Mouse (Mus musculus) left cerebral cortex, adult 2 months (tissue): Measurements from ENCODE around the gene Msi2. TPM values are rescaled to one million over a fixed set of nuclear protein-coding genes. Genes with fewer than 3 reads are reported as not detected.
A peak's percentile ranks its signal among the peaks of the same experiment; 100 is the strongest.

Source experiments
- DNase-seq, 2 experiments: peaks; one replicate each; pipeline ENCODE4 v3.0.0; 2021 to 2022; ENCODE audit warnings: low spot score in 2 of 2, mixed read lengths in 1 of 2; ENCODE audit errors: extremely low spot score in 1 of 2
- H3K27ac ChIP-seq: fragments of 200-600 bp; 2 replicates; pipeline ENCODE4 v1.8.1; 2022
- H3K4me3 ChIP-seq: fragments of 200-600 bp; 2 replicates; pipeline ENCODE4 v1.8.1; 2022
- CTCF ChIP-seq: fragments of 200-600 bp; IDR thresholded peaks from 2 replicates; pipeline ENCODE4 v1.8.1; 2022; ENCODE audit warnings: antibody characterized with exemption, mild to moderate bottlenecking, moderate library complexity
- intact Hi-C: fragments of 180-260 bp; cut with DNase I; formaldehyde crosslinking; loops from one replicate; pipeline ENCODE4 v1.15.1; 2025
- total RNA-seq, 2 experiments: library from RNA; stranded (reverse); gene quantifications; 2 replicates each; pipeline ENCODE4 v1.2.3; 2021

Gene Msi2
- total RNA-seq, 2 experiments from 2014 or later: 126 to 140 TPM

DNA sequence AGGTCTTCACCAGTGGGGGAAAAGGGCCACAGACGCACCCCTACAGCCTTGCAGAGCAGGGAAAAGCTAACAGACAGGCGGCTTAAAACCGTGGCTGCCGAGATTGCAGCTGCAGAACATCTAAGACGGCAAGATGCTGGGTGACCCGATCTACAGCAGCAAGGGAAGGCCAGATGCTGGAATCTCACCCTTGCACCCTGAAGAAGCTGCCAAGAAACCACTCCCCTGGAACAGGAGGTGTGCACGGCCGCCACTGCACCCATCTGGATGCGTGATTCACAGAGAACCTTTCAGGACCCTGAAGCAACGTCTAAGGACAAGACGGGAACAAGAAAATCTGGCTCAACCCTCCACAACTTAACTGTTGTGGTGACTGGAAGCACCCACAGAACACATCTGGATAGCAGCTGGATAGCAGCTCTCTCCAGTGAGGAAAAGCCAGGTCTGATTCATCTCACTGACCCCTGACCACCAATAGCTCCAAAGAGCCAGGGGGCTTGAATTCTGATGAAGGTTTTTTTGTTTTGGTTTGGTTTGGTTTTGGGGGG, 11.0 kb downstream of the Msi2 start:
- no peak overlapping the region for H3K27ac ChIP-seq
- no peak for DNase-seq
- no peak for TF ChIP-seq CTCF
- H3K4me3 ChIP-seq: no peak overlapping the region
- intact Hi-C loops: no loop called here

DNA sequence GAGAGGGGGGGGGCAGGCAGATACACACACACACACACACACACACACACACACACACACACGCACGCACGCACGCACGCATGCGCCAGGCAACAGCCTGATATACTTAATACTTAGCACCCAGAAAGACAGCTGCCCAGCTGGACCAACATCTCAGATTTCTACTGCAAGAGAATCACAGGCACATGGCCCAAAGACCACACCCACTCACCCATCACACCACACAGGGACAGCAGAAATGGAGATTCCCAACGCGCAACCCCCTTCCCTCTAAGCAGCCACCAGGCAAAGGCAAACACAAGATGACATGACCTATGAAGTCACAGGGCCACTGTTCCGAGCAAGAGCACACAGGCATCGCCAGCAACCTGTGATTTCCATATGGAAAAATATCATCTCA, 13.6 kb downstream of the Msi2 start:
- intact Hi-C loops: no loop called here
- no peak for TF ChIP-seq CTCF
- no peak for DNase-seq
- H3K4me3 ChIP-seq: no peak overlapping the region
- H3K27ac ChIP-seq: no peak overlapping the region

DNA sequence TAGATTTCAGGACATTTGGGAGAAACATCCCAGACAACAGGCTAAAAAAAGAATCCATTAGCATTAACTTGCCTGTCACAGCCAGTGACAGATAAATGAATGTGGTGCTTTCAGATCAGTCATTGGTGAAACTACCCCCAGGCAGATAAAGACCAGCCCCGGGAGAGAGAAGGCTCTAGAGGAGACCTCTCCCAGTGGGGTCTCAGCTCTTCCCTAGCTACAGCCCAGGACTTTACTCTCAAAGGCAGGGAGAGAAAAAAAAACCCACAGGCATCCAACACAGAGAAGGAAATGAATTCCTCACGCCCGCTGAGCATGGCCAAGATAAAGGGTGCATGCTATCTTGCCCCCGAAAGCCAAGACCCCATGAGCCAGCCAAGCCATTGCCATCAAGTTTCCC, 15.1 kb downstream of the Msi2 start:
- no peak overlapping the region for H3K27ac ChIP-seq

DNA sequence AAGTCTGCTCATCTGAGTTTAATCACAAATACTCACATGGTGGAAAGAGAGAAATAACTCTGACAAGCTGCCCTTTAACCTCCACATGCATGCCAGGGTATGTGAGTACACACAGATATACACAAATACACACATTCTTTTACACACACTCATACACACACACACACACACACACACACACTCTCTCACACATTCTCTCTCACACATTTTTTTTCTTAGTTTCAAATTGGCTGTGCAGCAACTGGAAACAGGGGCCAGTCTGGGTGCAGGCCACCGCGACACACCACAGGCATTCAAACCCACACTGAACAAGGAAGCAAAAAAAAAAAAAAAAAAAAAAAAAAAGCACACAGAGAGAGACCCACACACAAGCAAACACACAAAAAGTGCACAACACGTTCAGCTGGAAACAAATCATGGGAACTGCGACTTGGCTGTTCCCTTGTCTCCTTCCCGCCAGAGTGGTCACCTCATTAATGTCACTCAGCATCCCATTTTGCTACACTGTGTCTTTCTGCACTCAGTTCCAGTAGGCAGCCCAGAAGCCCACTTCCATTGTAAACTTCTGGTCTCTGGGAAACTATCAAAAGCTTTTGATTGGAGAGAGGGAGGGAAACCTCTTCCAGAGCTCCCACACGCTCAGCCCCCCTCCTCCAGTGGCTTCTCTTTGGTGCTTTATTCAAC, 16.2 kb downstream of the Msi2 start:
- no peak for TF ChIP-seq CTCF
- no peak for DNase-seq
- no peak overlapping the region for H3K4me3 ChIP-seq
- intact Hi-C loops: no loop called here
- no peak overlapping the region for H3K27ac ChIP-seq

More for the DNA sequence above, 15.1 kb downstream of the Msi2 start:
- DNase-seq: no peak
- no peak for TF ChIP-seq CTCF
- no peak overlapping the region for H3K4me3 ChIP-seq
- intact Hi-C loops: no loop called here

DNA sequence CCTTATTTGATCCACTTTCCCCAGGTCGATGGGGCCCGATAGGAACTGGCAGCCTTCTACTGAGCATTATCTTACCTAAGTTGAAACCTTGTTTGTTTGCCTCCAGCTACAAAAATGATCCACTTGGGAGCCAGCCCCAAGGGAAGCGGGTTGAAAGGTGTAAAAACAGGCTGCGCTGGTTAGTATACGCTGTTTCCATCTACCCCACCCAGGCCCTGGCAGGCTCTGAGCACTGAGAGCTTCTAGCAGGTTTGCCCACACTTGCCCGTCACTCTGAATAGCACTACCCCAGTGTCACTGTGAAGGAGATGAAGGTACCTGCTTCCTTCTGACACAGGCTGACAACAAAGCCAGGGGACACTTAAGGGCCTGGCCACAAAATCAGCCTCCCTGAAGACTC, 17.3 kb downstream of the Msi2 start:
- intact Hi-C loops: no loop called here
- no peak for TF ChIP-seq CTCF
- Histone ChIP-seq H3K4me3 (no peak overlapping the region), H3K27ac (no peak overlapping the region)
- DNase-seq: no peak

DNA sequence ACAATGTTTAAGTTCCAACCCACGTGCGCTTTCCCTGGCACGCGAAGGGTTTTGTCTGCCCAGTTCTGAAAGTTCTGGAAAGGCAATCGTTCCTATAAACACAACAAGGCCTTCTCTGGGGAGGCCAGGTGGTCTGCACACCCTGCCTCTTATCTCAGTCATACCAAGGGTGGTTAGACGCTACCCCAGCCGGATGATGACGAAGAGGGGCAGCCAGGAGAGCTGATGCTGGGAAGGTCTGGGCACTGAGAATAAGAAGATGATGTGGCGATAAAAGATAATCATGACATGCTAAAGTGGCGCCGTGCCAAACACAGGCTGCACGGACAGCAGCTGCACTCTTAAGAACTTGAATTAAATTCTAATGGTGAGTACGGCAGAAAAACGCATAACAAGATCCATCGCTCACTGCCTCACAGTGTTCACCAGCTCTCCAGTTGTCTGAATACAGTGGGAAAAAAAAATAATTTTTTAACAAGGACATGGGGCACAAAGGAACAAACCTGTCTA, 18.1 kb downstream of the Msi2 start:
- intact Hi-C loops: no loop called here
- H3K27ac ChIP-seq: no peak overlapping the region
- H3K4me3 ChIP-seq: no peak overlapping the region
- DNase-seq: no peak
- TF ChIP-seq CTCF: no peak

DNA sequence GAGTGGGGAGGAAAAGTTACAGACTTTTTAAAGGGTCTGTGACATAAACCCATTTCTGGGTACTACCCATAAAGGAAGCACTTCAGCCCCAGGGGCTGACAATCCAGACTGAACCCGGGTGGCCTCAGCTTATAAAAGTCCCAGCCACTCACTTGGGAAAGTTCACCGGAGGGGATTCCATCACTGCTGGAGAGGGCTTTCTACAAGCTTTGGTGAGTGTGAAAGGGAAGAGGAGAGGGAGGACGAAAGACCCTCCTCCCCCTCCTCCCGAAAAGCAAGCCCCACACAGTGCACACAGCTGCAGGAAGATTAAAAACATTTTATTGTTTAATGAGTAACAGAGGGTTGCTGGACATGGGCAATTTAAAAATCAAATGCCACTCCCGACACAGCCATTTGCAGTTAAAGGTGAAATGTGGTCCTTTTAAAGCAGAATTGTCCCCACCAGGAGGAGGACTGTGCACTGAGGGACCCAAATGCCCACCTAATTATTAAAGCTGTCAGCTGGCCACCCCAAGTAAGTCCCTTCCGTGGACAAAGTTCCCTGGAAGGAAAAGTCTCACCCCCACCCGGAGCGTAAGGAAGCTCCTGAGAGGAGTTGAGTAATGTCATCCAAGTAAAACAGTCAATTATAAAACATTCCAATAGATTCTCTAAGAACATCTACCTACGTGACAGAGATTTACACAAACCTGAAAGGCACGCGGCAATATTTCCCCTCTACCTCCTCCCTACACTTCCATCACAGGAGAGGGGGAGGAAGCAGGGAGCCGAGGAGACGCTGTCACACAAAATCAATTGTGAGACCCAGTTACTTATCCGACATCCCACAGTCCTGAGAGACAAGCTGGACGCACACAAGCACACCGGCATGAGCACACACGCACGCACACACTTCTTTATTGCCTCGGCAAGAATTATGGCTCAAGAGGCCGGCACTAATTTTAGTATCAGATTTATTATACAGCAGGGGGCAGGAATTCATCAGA, 24.1 kb downstream of the Msi2 start:
- Histone ChIP-seq H3K4me3 (no peak overlapping the region), H3K27ac (no peak overlapping the region)
- intact Hi-C loops: no loop called here
- no peak for TF ChIP-seq CTCF
- no peak for DNase-seq

DNA sequence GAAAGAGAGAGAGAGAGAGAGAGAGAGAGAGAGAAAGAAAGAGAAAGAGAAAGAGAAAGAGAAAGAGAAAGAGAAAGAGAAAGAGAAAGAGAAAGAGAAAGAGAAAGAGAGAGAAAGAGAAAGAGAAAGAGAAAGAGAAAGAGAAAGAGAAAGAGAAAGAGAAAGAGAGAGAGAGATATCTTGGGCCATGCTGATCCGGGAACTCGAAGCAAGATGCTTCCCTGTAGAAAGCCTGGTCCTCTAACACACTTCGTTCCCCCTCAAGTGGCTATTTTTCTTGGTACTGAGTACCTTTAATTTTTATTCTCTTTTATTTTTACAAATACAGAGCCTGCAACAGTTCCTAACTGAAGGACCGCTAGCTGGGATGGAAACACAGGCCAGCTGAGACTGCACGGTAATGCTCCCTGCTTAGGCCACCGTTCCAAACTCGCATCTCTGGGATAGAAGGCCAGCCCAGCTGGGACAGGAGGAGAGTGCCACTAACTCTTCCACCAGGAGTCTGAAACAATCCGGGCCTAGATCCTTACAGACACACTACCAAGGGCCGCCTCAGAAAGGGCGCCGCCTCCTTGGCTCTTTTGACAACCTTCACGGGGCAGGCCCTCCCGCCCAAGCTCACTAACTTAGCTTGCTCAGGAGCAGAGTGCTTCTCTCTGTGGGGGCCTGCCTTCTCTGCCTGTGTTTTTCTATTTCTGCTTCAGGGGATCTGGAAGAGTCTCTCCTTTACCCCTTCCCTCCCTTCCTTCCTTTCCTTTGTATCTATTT, 25.1 kb downstream of the Msi2 start:
- H3K4me3 ChIP-seq: no peak overlapping the region
- no peak overlapping the region for H3K27ac ChIP-seq
- intact Hi-C loops: no loop called here
- no peak for DNase-seq
- TF ChIP-seq CTCF: no peak

DNA sequence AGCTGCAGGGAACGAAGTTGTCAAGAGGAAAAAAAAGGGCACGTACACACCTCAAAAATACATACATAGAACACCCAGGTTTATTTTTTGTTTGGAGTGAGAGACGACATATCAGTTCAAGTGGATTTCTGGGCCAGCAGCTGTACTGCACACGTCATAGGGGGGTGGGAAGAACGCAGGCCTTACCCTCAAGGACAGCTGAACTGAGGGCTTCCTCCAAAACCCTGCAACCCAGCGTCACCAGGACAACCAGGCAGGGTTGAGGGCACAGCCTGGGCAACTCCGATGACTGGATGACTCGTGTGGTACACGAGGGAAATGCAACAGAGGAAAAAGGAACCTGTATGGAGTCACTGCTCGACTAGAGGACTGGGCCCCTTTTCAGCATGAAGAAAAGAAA, 25.9 kb downstream of the Msi2 start:
- TF ChIP-seq CTCF: no peak
- intact Hi-C loops: no loop called here

DNA sequence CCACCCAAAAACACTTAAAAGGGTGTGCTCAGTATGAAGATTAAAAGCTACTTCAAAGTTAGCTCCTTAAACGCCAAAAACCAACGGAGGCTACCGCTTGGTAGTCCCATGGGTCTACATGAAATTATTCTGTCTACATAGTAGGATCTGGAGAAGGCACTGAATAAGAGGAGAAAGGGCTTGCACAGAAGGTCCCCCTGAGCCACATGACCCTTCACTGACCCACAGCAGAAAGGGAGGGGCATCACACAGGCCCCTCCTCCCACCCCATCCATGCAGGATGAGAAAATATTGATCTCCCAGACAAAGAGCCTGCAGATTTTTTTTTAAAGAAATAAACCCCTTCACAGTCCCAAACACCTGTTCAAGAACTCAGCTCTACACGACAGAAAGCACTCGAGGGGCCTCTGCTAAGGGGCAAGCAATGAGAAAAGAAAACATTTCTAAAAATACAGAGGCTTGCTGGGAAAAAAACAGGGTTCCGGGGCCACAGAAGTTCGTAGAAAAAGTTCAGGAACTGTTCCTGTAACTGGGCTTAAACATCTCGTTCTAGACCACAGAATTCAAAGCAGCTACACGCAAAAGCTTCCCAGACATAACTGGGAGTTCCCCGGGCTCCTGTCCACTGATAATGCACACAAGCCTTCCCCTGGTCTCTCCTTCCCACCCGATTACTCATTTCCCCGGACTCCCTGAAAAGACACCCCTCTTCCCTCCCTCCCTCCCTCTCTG, 27.6 kb downstream of the Msi2 start:
- no peak for TF ChIP-seq CTCF
- intact Hi-C loops: no loop called here
- Histone ChIP-seq H3K27ac (peak overlapping the region; percentile 45; the same call in 1 of the 2 replicates), H3K4me3 (no peak overlapping the region)
- no peak for DNase-seq

More for the DNA sequence above, 25.9 kb downstream of the Msi2 start:
- no peak for DNase-seq
- Histone ChIP-seq H3K27ac (no peak overlapping the region), H3K4me3 (no peak overlapping the region)
